Mouse (Mus musculus) forebrain, embryonic 16.5 days (tissue): ENCODE data around the gene Pkmyt1. TPM values are rescaled to one million over a fixed set of nuclear protein-coding genes. Genes with fewer than 3 reads are reported as not detected.

Experiments used
- ATAC-seq: fragments of 200-750 bp; cut with Nextera tagmentation; 2 replicates; pipeline ENCODE4 v1.8.0; 2017; ENCODE audit warnings: mild to moderate bottlenecking, moderate library complexity
- H3K27ac ChIP-seq: fragments of 300-500 bp; sonication (generic); 2 replicates; pipeline ENCODE4 v1.5.1; 2014; ENCODE audit warnings: low read length, control low read depth
- H3K27me3 ChIP-seq: fragments of 300-500 bp; sonication (generic); replicated peaks from 2 replicates; pipeline ENCODE4 v1.6.1; 2014; ENCODE audit warnings: low read length; ENCODE audit not compliant: control insufficient read depth, insufficient read depth
- H3K36me3 ChIP-seq: fragments of 300-500 bp; sonication (generic); 2 replicates; pipeline ENCODE4 v1.6.1; 2014; ENCODE audit not compliant: control insufficient read depth, insufficient read depth
- H3K4me1 ChIP-seq: fragments of 300-500 bp; sonication (generic); replicated peaks from 2 replicates; pipeline ENCODE4 v1.6.1; 2014; ENCODE audit warnings: low read length; ENCODE audit not compliant: control insufficient read depth, insufficient read depth
- H3K4me2 ChIP-seq: fragments of 300-500 bp; sonication (generic); 2 replicates; pipeline ENCODE4 v1.6.1; 2014; ENCODE audit warnings: mild to moderate bottlenecking, low read length, control low read depth
- H3K4me3 ChIP-seq: fragments of 300-500 bp; sonication (generic); replicated peaks from 2 replicates; pipeline ENCODE4 v1.5.1; 2014; ENCODE audit warnings: mild to moderate bottlenecking, low read length, control low read depth
- H3K9ac ChIP-seq: fragments of 300-500 bp; sonication (generic); replicated peaks from 2 replicates; pipeline ENCODE4 v1.6.1; 2014; ENCODE audit warnings: low read depth, low read length, control low read depth
- H3K9me3 ChIP-seq: fragments of 300-500 bp; sonication (generic); 2 replicates; pipeline ENCODE4 v1.6.1; 2016; ENCODE audit warnings: low read length; ENCODE audit not compliant: control insufficient read depth
- WGBS: fragments of 180-500 bp; shearing (Covaris S2); extraction: QIAGEN DNeasy Blood & Tissue Kit; methylation state at CpG from one replicate; pipeline ENCODE4 v1.1.7; 2014; 5-methylcytosine and 5-hydroxymethylcytosine counted together
- polyA plus RNA-seq: library from polyadenylated mRNA; unstranded; fragments of >200 nt; fragmentation: Nextera tagmentation; extraction: Ambion mirVana; gene quantifications from 2 replicates; pipeline ENCODE4 v1.2.1, GENCODE M21; 2015

Gene Pkmyt1
- polyA plus RNA-seq, 1 experiment from 2014 or later: 25.0 TPM

- Histone ChIP-seq H3K4me3 (no peak within 1 kb of the TSS), H3K9me3 (no peaks in the 10 kb centered on the region), H3K27ac (no peak within 1 kb of the TSS), H3K27me3 (peaks cover 26% of the 10 kb centered on the region), H3K4me2 (no peak within 1 kb of the TSS), H3K9ac (no peak within 1 kb of the TSS), H3K4me1 (peaks cover 9% of the 10 kb centered on the region), H3K36me3 (no peaks in the 10 kb centered on the region)
- WGBS: 14% methylated on average over 15 of the region's 15 CpGs
- no peak for ATAC-seq
Measured at GRCm38 (mm10) chr17:23683856-23684672, 42.1 kb upstream of the Pkmyt1 start, which contains the start of gene Cldn9. TSS of gene Cldn9 (minus strand) at chr17:23684026.

DNA sequence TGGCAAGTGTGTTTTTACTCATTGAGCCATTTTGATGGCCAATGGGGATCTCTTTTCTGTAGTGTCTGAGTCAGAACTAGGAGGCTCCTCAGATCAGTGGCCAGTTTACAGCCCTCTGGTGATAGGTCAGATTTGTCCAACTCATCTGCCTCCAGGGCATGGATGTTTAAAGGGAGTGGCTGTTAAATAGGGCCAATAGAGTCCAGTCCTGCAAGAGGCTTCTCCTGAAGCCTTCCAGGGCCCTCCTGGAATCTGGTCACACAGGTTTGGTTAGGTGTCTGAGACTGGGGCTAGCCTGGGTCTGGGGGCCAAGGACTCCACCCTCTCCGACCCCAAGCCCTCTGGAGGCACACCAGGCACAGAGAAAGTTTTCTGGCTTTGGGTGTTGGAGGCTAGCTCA is 31.6 kb upstream of the Pkmyt1 start:
- peaks cover 14% of the 10 kb centered on the region for H3K27me3 ChIP-seq
- no peaks in the 10 kb centered on the region for H3K36me3 ChIP-seq
- H3K27ac ChIP-seq: no peak overlapping the region
- H3K4me3 ChIP-seq: no peak overlapping the region
- peaks cover 4% of the 10 kb centered on the region for H3K4me1 ChIP-seq
- H3K4me2 ChIP-seq: no peak overlapping the region
- no peaks in the 10 kb centered on the region for H3K9me3 ChIP-seq
- WGBS: 83% methylated on average over 1 of the region's 1 CpGs
- ATAC-seq: no peak
- H3K9ac ChIP-seq: no peak overlapping the region

GRCm38 (mm10) chr17:23695801-23696200 is 30.3 kb upstream of the Pkmyt1 start:
- no peak overlapping the region for H3K4me2 ChIP-seq
- no peaks in the 10 kb centered on the region for H3K9me3 ChIP-seq
- H3K4me1 ChIP-seq: peaks cover 8% of the 10 kb centered on the region
- 8% methylated on average over 3 of the region's 3 CpGs for WGBS
- no peak overlapping the region for H3K9ac ChIP-seq
- no peak for ATAC-seq
- H3K4me3 ChIP-seq: no peak overlapping the region
- peaks cover 16% of the 10 kb centered on the region for H3K27me3 ChIP-seq
- H3K27ac ChIP-seq: no peak overlapping the region
- no peaks in the 10 kb centered on the region for H3K36me3 ChIP-seq

GRCm38 (mm10) chr17:23699131-23700077 is 26.7 kb upstream of the Pkmyt1 start:
- no peak overlapping the region for H3K27ac ChIP-seq
- ATAC-seq: peak; percentile 2; the same call in 1 of the 2 replicates
- peak overlapping the region; percentile 64 for H3K9ac ChIP-seq
- under 1% methylated on average over 87 of the region's 101 CpGs for WGBS
- peak overlapping the region; percentile 80 for H3K4me3 ChIP-seq
- no peaks in the 10 kb centered on the region for H3K9me3 ChIP-seq
- H3K4me1 ChIP-seq: peaks cover 8% of the 10 kb centered on the region
- H3K27me3 ChIP-seq: peaks cover 20% of the 10 kb centered on the region
- H3K36me3 ChIP-seq: no peaks in the 10 kb centered on the region
- peak overlapping the region; percentile 99 for H3K4me2 ChIP-seq

GRCm38 (mm10) chr17:23700079-23700478 is 26.1 kb upstream of the Pkmyt1 start:
- H3K27me3 ChIP-seq: peaks cover 20% of the 10 kb centered on the region
- peak overlapping the region; percentile 64 for H3K9ac ChIP-seq
- no peaks in the 10 kb centered on the region for H3K36me3 ChIP-seq
- peak overlapping the region; percentile 99 for H3K4me2 ChIP-seq
- no peak overlapping the region for H3K27ac ChIP-seq
- peak; percentile 98 for ATAC-seq
- WGBS: under 1% methylated on average over 27 of the region's 28 CpGs
- no peaks in the 10 kb centered on the region for H3K9me3 ChIP-seq
- H3K4me1 ChIP-seq: peaks cover 12% of the 10 kb centered on the region
- peak overlapping the region; percentile 80 for H3K4me3 ChIP-seq

- no peak for ATAC-seq
- WGBS: 77% methylated on average over 9 of the region's 9 CpGs
Measured at GRCm38 (mm10) chr17:23703301-23703700, 22.8 kb upstream of the Pkmyt1 start.

DNA sequence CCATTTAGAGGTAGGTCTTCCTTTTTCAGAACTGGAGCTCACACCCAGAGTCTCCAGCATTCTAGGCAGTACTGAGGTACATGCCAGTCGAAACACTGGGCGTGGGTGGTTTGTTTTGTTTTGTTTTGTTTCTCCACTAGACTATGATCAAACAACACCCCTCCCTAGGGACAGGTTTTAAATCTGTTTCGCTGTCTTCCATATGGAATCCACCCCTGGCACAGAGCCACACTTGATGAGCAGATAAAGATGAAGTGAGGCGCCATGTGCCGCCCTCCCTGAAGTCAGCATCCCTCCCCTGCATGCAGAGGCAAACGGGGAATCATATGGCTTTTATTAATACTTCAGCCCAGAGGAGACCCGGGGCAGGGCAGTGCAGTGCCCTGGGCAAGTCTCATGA is 21.4 kb upstream of the Pkmyt1 start:
- H3K4me1 ChIP-seq: peaks cover 7% of the 10 kb centered on the region
- H3K4me3 ChIP-seq: no peak overlapping the region
- H3K9me3 ChIP-seq: no peaks in the 10 kb centered on the region
- H3K36me3 ChIP-seq: no peaks in the 10 kb centered on the region
- H3K4me2 ChIP-seq: no peak overlapping the region
- no peak overlapping the region for H3K27ac ChIP-seq
- ATAC-seq: no peak
- H3K27me3 ChIP-seq: peaks cover 7% of the 10 kb centered on the region; the same call in 1 of the 2 replicates
- WGBS: 50% methylated on average over 7 of the region's 7 CpGs
- no peak overlapping the region; the same call in 1 of the 2 replicates for H3K9ac ChIP-seq

More at GRCm38 (mm10) chr17:23703301-23703700, 22.8 kb upstream of the Pkmyt1 start:
- no peak overlapping the region for H3K27ac ChIP-seq
- H3K36me3 ChIP-seq: no peaks in the 10 kb centered on the region
- no peak overlapping the region for H3K4me3 ChIP-seq
- H3K9me3 ChIP-seq: no peaks in the 10 kb centered on the region
- H3K9ac ChIP-seq: no peak overlapping the region
- H3K27me3 ChIP-seq: peaks cover 18% of the 10 kb centered on the region
- H3K4me2 ChIP-seq: no peak overlapping the region
- H3K4me1 ChIP-seq: peaks cover 13% of the 10 kb centered on the region

DNA sequence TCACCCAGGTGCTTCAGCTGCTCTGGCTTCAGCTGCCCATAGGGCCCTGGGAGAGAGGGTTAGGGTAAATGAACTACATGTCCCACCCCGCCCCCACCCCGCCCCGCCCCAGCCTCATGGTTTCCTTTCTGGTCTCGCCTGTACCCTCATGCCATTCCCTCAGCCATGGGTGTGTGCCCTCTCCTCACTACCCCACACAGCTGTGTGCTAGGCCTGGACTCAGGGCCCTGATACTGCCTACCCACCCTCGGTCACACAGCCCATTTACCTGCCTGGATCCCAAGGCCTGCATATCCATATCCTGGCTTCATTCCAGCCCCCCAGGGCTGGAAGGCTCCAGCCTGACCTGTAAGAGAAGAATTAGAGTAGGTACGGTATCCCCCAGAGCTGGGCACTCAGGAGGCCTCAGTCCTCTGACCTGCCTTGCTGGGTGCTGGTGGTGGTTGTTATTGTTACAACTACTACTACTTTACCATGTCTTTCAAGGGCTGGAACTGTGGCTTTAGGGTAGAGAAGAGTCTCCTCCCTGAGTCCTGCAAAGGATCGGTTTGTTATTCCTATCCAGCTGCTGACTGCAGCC is 20.5 kb upstream of the Pkmyt1 start:
- H3K4me3 ChIP-seq: no peak overlapping the region
- WGBS: 75% methylated on average over 7 of the region's 7 CpGs
- H3K27me3 ChIP-seq: peaks cover 6% of the 10 kb centered on the region; the same call in 1 of the 2 replicates
- peaks cover 5% of the 10 kb centered on the region for H3K4me1 ChIP-seq
- no peaks in the 10 kb centered on the region for H3K9me3 ChIP-seq
- no peak overlapping the region for H3K4me2 ChIP-seq
- H3K36me3 ChIP-seq: no peaks in the 10 kb centered on the region
- no peak overlapping the region for H3K9ac ChIP-seq
- no peak for ATAC-seq
- H3K27ac ChIP-seq: no peak overlapping the region

DNA sequence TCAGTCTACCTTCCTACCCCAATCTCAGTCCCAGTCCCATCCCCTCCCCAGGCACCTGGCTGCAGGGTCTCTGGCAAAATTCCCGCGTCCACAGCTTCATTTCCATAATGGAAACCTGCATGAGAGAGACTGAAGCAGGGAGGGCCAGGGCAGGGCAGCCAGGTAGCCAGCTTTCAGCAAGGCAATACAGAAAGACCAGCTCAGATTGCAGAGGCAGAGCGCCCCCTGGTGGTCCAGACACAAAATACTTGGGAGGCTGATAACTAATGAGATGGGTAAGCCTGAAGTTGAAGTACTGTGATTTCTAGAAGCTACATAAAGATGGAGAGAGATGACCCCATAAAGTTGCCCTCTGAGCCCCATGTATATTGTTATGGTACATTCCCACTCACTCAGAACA is 19.9 kb upstream of the Pkmyt1 start:
- H3K4me1 ChIP-seq: peaks cover 5% of the 10 kb centered on the region
- H3K36me3 ChIP-seq: no peaks in the 10 kb centered on the region
- H3K4me3 ChIP-seq: no peak overlapping the region
- no peaks in the 10 kb centered on the region for H3K9me3 ChIP-seq
- WGBS: 0% methylated on average over 3 of the region's 3 CpGs
- 0 out of 2 replicates have a peak, but pooled peaks cover under 1% of the 10 kb centered on the region for H3K27me3 ChIP-seq
- peak; percentile 55 for ATAC-seq
- H3K27ac ChIP-seq: no peak overlapping the region
- no peak overlapping the region for H3K4me2 ChIP-seq
- no peak overlapping the region for H3K9ac ChIP-seq
